ENCODE assay signal across 13 mouse cellular contexts in genomic region chr12:82350891-82351290, GRCm38 (mm10).
DNase-seq lines count a peak whose midpoint lies in the region; ATAC-seq and TF ChIP-seq lines count a peak whose summit lies in the region.
"Had no signal": no experiment of that assay in that cellular context is flagged by ENCODE, and none has a peak within 500 bp of the region (broad histone marks: within the 10 kb centered on the region; RNA-seq: fewer than 3 reads in every experiment).

No protein-coding gene starts in this region.

- H3K27ac ChIP-seq in liver, adult 2 months (replicated peaks; ENCODE audit: insufficient read depth, low read depth, low read length): no peak overlapping the region
- H3K27ac ChIP-seq in liver, embryonic 12.5 days: no peak overlapping the region
- no peak overlapping the region for H3K27ac ChIP-seq in thymus, adult 2 months (ENCODE audit: control insufficient read depth, insufficient read depth, low read length)
- H3K27ac ChIP-seq: hindbrain, postnatal 0 days; limb, embryonic 10.5 days; midbrain, embryonic 13.5 days had no signal

- intact Hi-C loops in heart, postnatal 14 days (cut with DNase I): no loop called here

- 38% methylated on average over 6 of the region's 6 CpGs for WGBS in liver, adult 2 months
- 73% methylated on average over 6 of the region's 6 CpGs for WGBS in liver, embryonic 12.5 days (ENCODE audit: insufficient replicate concordance)
- WGBS in thymus, adult 2 months: 89% methylated on average over 6 of the region's 6 CpGs

- ATAC-seq in liver, embryonic 12.5 days: no peak
- ATAC-seq: hindbrain, postnatal 0 days; midbrain, embryonic 13.5 days had no signal

- no peak for TF ChIP-seq POLR2A in liver, adult 2 months (IDR thresholded peaks at IDR 0.05; ENCODE audit: extremely low read depth, insufficient read depth, low read length)
- TF ChIP-seq POLR2A in thymus, adult 2 months (IDR thresholded peaks at IDR 0.05; ENCODE audit: control insufficient read depth, extremely low read depth, insufficient read depth, low read length, poor library complexity): no peak

- no peaks in the 10 kb centered on the region for H3K36me3 ChIP-seq in liver, adult 2 months (ENCODE audit: control insufficient read depth, insufficient read depth, low read length)
- no peaks in the 10 kb centered on the region for H3K36me3 ChIP-seq in liver, embryonic 12.5 days
- H3K36me3 ChIP-seq in thymus, adult 2 months (ENCODE audit: control insufficient read depth, insufficient read depth, low read length): no peaks in the 10 kb centered on the region
- H3K36me3 ChIP-seq: limb, embryonic 10.5 days; midbrain, embryonic 13.5 days had no signal

- peaks cover 8% of the 10 kb centered on the region for H3K4me1 ChIP-seq in liver, adult 2 months (ENCODE audit: control insufficient read depth, insufficient read depth, low read length)
- peaks cover 47% of the 10 kb centered on the region for H3K4me1 ChIP-seq in liver, embryonic 12.5 days
- peaks cover 24% of the 10 kb centered on the region for H3K4me1 ChIP-seq in thymus, adult 2 months (replicated peaks; ENCODE audit: control insufficient read depth, insufficient read depth, low read length)

- H3K27me3 ChIP-seq in liver, adult 2 months (ENCODE audit: control insufficient read depth, insufficient read depth, low read length): no peaks in the 10 kb centered on the region
- H3K27me3 ChIP-seq in liver, embryonic 12.5 days (replicated peaks): no peaks in the 10 kb centered on the region; the same call in 1 of the 2 replicates
- no peaks in the 10 kb centered on the region for H3K27me3 ChIP-seq in thymus, adult 2 months (ENCODE audit: control insufficient read depth, insufficient read depth, low read length)
- H3K27me3 ChIP-seq: midbrain, embryonic 13.5 days had no signal

- no peak for TF ChIP-seq CTCF in liver, adult 2 months (IDR thresholded peaks at IDR 0.05; ENCODE audit: low read depth, low read length)
- TF ChIP-seq CTCF in thymus, adult 2 months (IDR thresholded peaks at IDR 0.05; ENCODE audit: borderline replicate concordance, control insufficient read depth, extremely low read depth, insufficient read depth, low read length, poor library complexity): no peak

- no peak overlapping the region for H3K9ac ChIP-seq in liver, adult 2 months (ENCODE audit: low read depth, low read length)
- no peak overlapping the region for H3K9ac ChIP-seq in liver, embryonic 12.5 days
- H3K9ac ChIP-seq: midbrain, embryonic 13.5 days had no signal

- no peak overlapping the region for H3K4me3 ChIP-seq in liver, adult 2 months (ENCODE audit: insufficient read depth, low read depth, low read length)
- no peak overlapping the region for H3K4me3 ChIP-seq in liver, embryonic 12.5 days
- no peak overlapping the region for H3K4me3 ChIP-seq in thymus, adult 2 months (ENCODE audit: control insufficient read depth, insufficient read depth, low read length)
- H3K4me3 ChIP-seq: limb, embryonic 10.5 days; midbrain, embryonic 13.5 days had no signal

- no peak overlapping the region for H3K4me2 ChIP-seq in liver, embryonic 12.5 days
- H3K4me2 ChIP-seq: midbrain, embryonic 13.5 days had no signal

- peak; percentile 54 for DNase-seq in adrenal gland, postnatal 10 days
- DNase-seq in adrenal gland, adult 2 months: no peak
- DNase-seq in heart, postnatal 14 days: peak; percentile 25 to 33
- DNase-seq in heart, adult 9 months (ENCODE audit: low spot score in 2 of 2): no peak
- peak; percentile 63 for DNase-seq in liver, adult 2 months (ENCODE audit: extremely low read depth, low read depth, low spot score)
- DNase-seq in lung, postnatal 36 days: peak; percentile 35
- no peak for DNase-seq in thymus, adult 2 months
- DNase-seq: gastrocnemius, postnatal 14 days; spleen, adult 18-20 months had no signal

- peaks cover 10% of the 10 kb centered on the region for H3K79me2 ChIP-seq in liver, adult 2 months (ENCODE audit: control insufficient read depth, insufficient read depth, low read length)

- H3K9me3 ChIP-seq in liver, embryonic 12.5 days (replicated peaks): no peaks in the 10 kb centered on the region
- H3K9me3 ChIP-seq: limb, embryonic 10.5 days; midbrain, embryonic 13.5 days had no signal

Comparison
In these comparisons a context has a peak if more than half of its experiments do, and no peak if none do; other contexts are left out.
1. DNase-seq: peak in adrenal gland, postnatal 10 days (single experiment), heart, postnatal 14 days (2 of 2), liver, adult 2 months (single experiment) and lung, postnatal 36 days (single experiment); none in adrenal gland, adult 2 months (single experiment), heart, adult 9 months (0 of 2) and thymus, adult 2 months (single experiment).